Mouse (Mus musculus) brown adipose tissue, adult 24 weeks (tissue): ENCODE measurements around the gene Rspo1. TPM values are rescaled to one million over a fixed set of nuclear protein-coding genes. Genes with fewer than 3 reads are reported as not detected.

Experiments
- H3K27ac ChIP-seq: fragments of 200-500 bp; replicated peaks from 2 replicates; pipeline ENCODE4 v1.5.1; 2012; ENCODE audit warnings: low read depth, mild to moderate bottlenecking, low read length
- H3K4me1 ChIP-seq: fragments of 200-500 bp; 2 replicates; pipeline ENCODE4 v1.6.1; 2012; ENCODE audit warnings: low read length, mixed read lengths; ENCODE audit not compliant: control insufficient read depth, insufficient read depth, insufficient read length
- H3K4me3 ChIP-seq: fragments of 200-500 bp; 2 replicates; pipeline ENCODE4 v1.5.1; 2012; ENCODE audit warnings: low read depth, mild to moderate bottlenecking, low read length, moderate library complexity; ENCODE audit not compliant: insufficient read depth
- polyA plus RNA-seq: library from polyadenylated mRNA; stranded (reverse); fragments of >200 nt; gene quantifications from 2 replicates; pipeline ENCODE4 v1.2.4, GENCODE M21; 2012; ENCODE audit not compliant: missing spikeins, insufficient read depth, insufficient read length

Rspo1 gene
- polyA plus RNA-seq, 1 experiment: not detected

- Histone ChIP-seq H3K4me1 (no peaks in the 10 kb centered on the region; the same call in 1 of the 2 replicates), H3K27ac (peak overlapping the region; percentile 59), H3K4me3 (no peak overlapping the region)
Measured at GRCm38 (mm10) chr4:125044454-125044853, 58.2 kb downstream of the Rspo1 start.

GRCm38 (mm10) chr4:125055385-125055784, 69.2 kb downstream of the Rspo1 start:
- H3K27ac ChIP-seq: no peak overlapping the region
- H3K4me1 ChIP-seq: no peaks in the 10 kb centered on the region

GRCm38 (mm10) chr4:125056476-125056875, 70.2 kb downstream of the Rspo1 start:
- no peak overlapping the region for H3K27ac ChIP-seq
- H3K4me3 ChIP-seq: no peak overlapping the region
- H3K4me1 ChIP-seq: no peaks in the 10 kb centered on the region

More at GRCm38 (mm10) chr4:125055385-125055784, 69.2 kb downstream of the Rspo1 start:
- H3K4me3 ChIP-seq: no peak overlapping the region

GRCm38 (mm10) chr4:125057273-125057672, 71.0 kb downstream of the Rspo1 start:
- H3K27ac ChIP-seq: no peak overlapping the region
- H3K4me3 ChIP-seq: no peak overlapping the region
- H3K4me1 ChIP-seq: no peaks in the 10 kb centered on the region

GRCm38 (mm10) chr4:125058033-125058432, 71.8 kb downstream of the Rspo1 start:
- H3K4me3 ChIP-seq: no peak overlapping the region
- H3K4me1 ChIP-seq: no peaks in the 10 kb centered on the region
- no peak overlapping the region for H3K27ac ChIP-seq

Other genes starting within 250 kb of the Rspo1 start
- 9.0 and 15.7 TPM in 2 replicates for gene Inpp5b, start 244.6 kb upstream of the Rspo1 start, polyA plus RNA-seq
- 6.2 and 6.9 TPM in 2 replicates for gene Mtf1, start 184.3 kb upstream of the Rspo1 start, polyA plus RNA-seq
- 15.8 and 17.4 TPM in 2 replicates for gene Yrdc, start 135.8 kb upstream of the Rspo1 start, polyA plus RNA-seq
- gene 1110065P20Rik, start 135.2 kb upstream of the Rspo1 start, polyA plus RNA-seq: 37.8 and 44.1 TPM in 2 replicates
- gene Maneal, start 124.3 kb upstream of the Rspo1 start, polyA plus RNA-seq: 0.42 TPM in 1 of 2 replicates, not detected in the other
- gene Epha10, start 105.5 kb upstream of the Rspo1 start, polyA plus RNA-seq: not detected in 2 replicates
- 3.9 and 7.2 TPM in 2 replicates for gene 9930104L06Rik, start 49.4 kb upstream of the Rspo1 start, polyA plus RNA-seq
- not detected in 2 replicates for gene Cdca8, start 47.1 kb upstream of the Rspo1 start, polyA plus RNA-seq
- gene Gnl2, start 30.2 kb downstream of the Rspo1 start, polyA plus RNA-seq: 25.0 and 26.6 TPM in 2 replicates
- gene Dnali1, start 79.3 kb downstream of the Rspo1 start, polyA plus RNA-seq: not detected in 2 replicates
- gene Snip1, start 80.2 kb downstream of the Rspo1 start, polyA plus RNA-seq: 8.0 and 9.0 TPM in 2 replicates
- 15.2 and 16.5 TPM in 2 replicates for gene Meaf6, start 98.7 kb downstream of the Rspo1 start, polyA plus RNA-seq
- 3.1 and 5.4 TPM in 2 replicates for gene Zc3h12a, start 141.4 kb downstream of the Rspo1 start, polyA plus RNA-seq